Mouse (Mus musculus): Measurements from ENCODE around the gene Bpifa6. TPM values are rescaled to one million over a fixed set of nuclear protein-coding genes. Genes with fewer than 3 reads are reported as not detected.

Bpifa6 gene
- polyA plus RNA-seq, 1 experiment from 2014 or later, result not detected

DNA sequence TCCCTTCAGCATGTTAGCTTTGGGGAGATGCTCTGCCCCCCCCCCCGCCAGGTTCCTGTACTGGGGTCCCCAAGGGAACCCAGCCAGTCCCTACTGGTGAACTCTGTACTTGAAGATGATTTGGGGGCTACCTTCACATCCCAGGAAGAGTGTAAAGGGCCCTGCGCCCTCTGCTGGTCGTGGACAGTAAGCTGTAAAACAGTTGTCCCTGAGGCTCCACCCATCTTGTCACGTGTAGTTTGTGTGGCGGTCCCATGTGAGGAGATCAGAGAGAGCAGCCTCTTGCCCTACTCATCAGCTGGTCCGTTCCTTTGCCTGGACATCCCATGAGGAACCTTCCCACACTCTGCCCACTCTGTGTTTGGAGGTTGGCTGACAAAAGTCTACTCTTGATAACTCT, 20.9 kb upstream of the Bpifa6 start:
- Histone ChIP-seq H3K27ac (ENCODE audit: low read depth, low read length) (no peak overlapping the region), H3K27me3 (ENCODE audit: control insufficient read depth, insufficient read depth, low read length) (no peaks in the 10 kb centered on the region), H3K9me3 (ENCODE audit: control insufficient read depth, low read length) (no peaks in the 10 kb centered on the region), H3K4me2 (replicated peaks; ENCODE audit: low read depth, low read length) (peak overlapping the region; percentile 30; the same call in 1 of the 2 replicates), H3K4me3 (ENCODE audit: low read length) (no peak overlapping the region), H3K4me1 (ENCODE audit: control insufficient read depth, insufficient read depth, low read length) (no peaks in the 10 kb centered on the region), H3K9ac (ENCODE audit: low read depth, low read length) (no peak overlapping the region), H3K36me3 (ENCODE audit: control insufficient read depth, insufficient read depth, low read length) (no peaks in the 10 kb centered on the region)
- 0 out of 2 replicates have a peak, but pooled peaks have one; percentile 43 for ATAC-seq (ENCODE audit: low FRiP score, low TSS enrichment)
- 13% methylated on average over 6 of the region's 6 CpGs for WGBS

DNA sequence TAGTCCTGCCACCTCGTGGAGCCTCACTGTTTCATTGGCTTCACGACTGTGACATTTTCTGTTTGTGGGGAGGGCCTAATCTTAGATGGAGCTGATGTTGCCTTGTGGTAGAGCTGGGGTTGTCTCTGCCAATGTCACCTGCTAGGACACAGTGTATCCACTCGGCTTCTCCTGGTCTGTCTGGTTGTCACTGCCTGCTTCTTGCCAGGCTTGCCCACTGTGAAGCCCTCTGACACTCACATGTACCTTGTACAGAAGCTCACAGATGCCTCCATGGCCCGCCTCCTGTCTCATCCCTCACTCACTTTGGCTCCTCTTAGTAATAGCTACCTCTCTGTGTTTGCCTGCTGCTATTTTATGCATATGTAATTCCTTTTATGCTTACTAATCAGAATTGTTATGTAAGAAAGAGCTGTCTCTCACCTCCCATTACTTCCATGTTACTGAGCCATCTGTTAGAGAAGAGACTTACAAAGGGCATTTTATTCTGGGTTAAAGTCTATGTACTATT, 11.9 kb upstream of the Bpifa6 start:
- H3K9ac ChIP-seq (ENCODE audit: low read depth, low read length), result no peak overlapping the region
- H3K27ac ChIP-seq (ENCODE audit: low read depth, low read length), result no peak overlapping the region
- no peaks in the 10 kb centered on the region for H3K9me3 ChIP-seq (ENCODE audit: control insufficient read depth, low read length)
- no peak overlapping the region for H3K4me2 ChIP-seq (replicated peaks; ENCODE audit: low read depth, low read length)
- ATAC-seq (ENCODE audit: low FRiP score, low TSS enrichment), result no peak
- no peaks in the 10 kb centered on the region for H3K27me3 ChIP-seq (ENCODE audit: control insufficient read depth, insufficient read depth, low read length)
- 66% methylated on average over 4 of the region's 4 CpGs for WGBS
- no peaks in the 10 kb centered on the region for H3K36me3 ChIP-seq (ENCODE audit: control insufficient read depth, insufficient read depth, low read length)
- H3K4me3 ChIP-seq (ENCODE audit: low read length), result no peak overlapping the region
- no peaks in the 10 kb centered on the region for H3K4me1 ChIP-seq (ENCODE audit: control insufficient read depth, insufficient read depth, low read length)

DNA sequence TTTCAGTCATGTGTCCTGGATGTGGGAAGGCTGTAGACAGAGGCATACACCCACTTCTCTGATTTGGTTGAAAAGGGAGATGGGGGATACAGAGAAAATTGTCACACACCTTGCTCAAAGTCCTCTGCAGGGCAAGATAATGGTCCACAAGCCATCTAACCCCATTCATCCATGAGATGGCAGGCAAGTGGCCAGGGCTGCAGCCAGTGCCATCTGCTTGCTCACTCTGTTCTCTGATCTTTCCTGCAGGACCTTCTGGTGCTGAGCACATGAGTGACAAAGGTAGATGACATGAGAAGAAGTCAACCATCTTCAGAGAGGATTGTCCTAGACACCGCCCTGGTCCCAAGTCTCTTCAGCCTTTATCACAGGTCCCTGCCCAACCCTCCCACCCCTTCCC, 11.4 kb upstream of the Bpifa6 start:
- WGBS, result 88% methylated on average over 1 of the region's 1 CpGs
- H3K4me3 ChIP-seq (ENCODE audit: low read length), result no peak overlapping the region
- no peaks in the 10 kb centered on the region for H3K9me3 ChIP-seq (ENCODE audit: control insufficient read depth, low read length)
- no peak overlapping the region for H3K27ac ChIP-seq (ENCODE audit: low read depth, low read length)
- H3K9ac ChIP-seq (ENCODE audit: low read depth, low read length), result no peak overlapping the region
- H3K4me1 ChIP-seq (ENCODE audit: control insufficient read depth, insufficient read depth, low read length), result no peaks in the 10 kb centered on the region
- ATAC-seq (ENCODE audit: low FRiP score, low TSS enrichment), result no peak
- H3K36me3 ChIP-seq (ENCODE audit: control insufficient read depth, insufficient read depth, low read length), result no peaks in the 10 kb centered on the region
- H3K27me3 ChIP-seq (ENCODE audit: control insufficient read depth, insufficient read depth, low read length), result no peaks in the 10 kb centered on the region
- no peak overlapping the region for H3K4me2 ChIP-seq (replicated peaks; ENCODE audit: low read depth, low read length)

DNA sequence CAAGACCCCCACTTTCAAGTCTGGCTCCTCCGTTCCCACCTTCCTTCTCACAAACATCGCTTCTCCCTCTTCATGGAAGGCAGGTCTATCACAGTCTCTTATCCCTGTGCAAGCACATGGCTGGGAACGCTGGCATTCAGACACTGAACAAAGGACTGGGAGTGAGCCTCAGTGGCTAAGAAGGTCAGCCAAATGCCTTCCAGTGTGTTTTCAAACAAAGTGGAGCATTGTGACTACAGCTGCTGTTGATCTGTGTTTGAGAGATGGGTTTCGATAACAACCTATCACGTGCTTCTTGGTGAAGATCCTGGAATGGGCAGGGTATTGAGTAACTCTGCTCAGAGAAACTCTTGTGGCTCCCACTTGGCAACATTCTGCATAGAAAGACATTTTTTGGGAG, 4.5 kb upstream of the Bpifa6 start:
- Histone ChIP-seq H3K27me3 (ENCODE audit: control insufficient read depth, insufficient read depth, low read length) (no peaks in the 10 kb centered on the region), H3K4me2 (replicated peaks; ENCODE audit: low read depth, low read length) (no peak overlapping the region), H3K36me3 (ENCODE audit: control insufficient read depth, insufficient read depth, low read length) (no peaks in the 10 kb centered on the region), H3K9ac (ENCODE audit: low read depth, low read length) (no peak overlapping the region), H3K4me3 (ENCODE audit: low read length) (no peak overlapping the region), H3K4me1 (ENCODE audit: control insufficient read depth, insufficient read depth, low read length) (no peaks in the 10 kb centered on the region), H3K27ac (ENCODE audit: low read depth, low read length) (no peak overlapping the region), H3K9me3 (ENCODE audit: control insufficient read depth, low read length) (no peaks in the 10 kb centered on the region)
- WGBS, result 86% methylated on average over 5 of the region's 5 CpGs
- ATAC-seq (ENCODE audit: low FRiP score, low TSS enrichment), result no peak

DNA sequence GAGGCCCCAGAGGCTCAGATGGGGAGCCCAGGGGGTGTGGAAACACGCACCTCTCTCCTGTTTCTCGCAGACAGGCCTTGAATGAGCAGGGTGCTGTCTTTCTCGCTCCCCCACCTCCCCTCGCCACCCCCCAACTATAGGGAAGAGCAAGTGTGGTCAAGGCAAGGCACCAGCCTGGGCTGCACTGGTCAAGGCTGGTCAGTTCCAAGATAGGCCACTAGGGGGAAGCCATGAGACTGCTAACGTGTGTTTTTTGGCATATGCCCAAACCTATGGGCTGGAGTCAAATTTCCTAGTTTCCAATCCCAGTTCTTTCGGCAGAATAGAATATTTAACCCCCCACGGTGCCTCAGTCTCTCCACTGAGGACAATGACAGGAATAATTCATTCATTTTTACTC, 21.0 kb downstream of the Bpifa6 start:
- H3K4me2 ChIP-seq (replicated peaks; ENCODE audit: low read depth, low read length), result no peak overlapping the region
- ATAC-seq (ENCODE audit: low FRiP score, low TSS enrichment), result 0 out of 2 replicates have a peak, but pooled peaks have one; percentile 39
- no peaks in the 10 kb centered on the region for H3K9me3 ChIP-seq (ENCODE audit: control insufficient read depth, low read length)
- H3K9ac ChIP-seq (ENCODE audit: low read depth, low read length), result no peak overlapping the region
- H3K27me3 ChIP-seq (ENCODE audit: control insufficient read depth, insufficient read depth, low read length), result no peaks in the 10 kb centered on the region
- H3K4me3 ChIP-seq (ENCODE audit: low read length), result no peak overlapping the region
- no peak overlapping the region for H3K27ac ChIP-seq (ENCODE audit: low read depth, low read length)
- no peaks in the 10 kb centered on the region for H3K4me1 ChIP-seq (ENCODE audit: control insufficient read depth, insufficient read depth, low read length)
- H3K36me3 ChIP-seq (ENCODE audit: control insufficient read depth, insufficient read depth, low read length), result no peaks in the 10 kb centered on the region
- WGBS, result 10% methylated on average over 7 of the region's 7 CpGs

DNA sequence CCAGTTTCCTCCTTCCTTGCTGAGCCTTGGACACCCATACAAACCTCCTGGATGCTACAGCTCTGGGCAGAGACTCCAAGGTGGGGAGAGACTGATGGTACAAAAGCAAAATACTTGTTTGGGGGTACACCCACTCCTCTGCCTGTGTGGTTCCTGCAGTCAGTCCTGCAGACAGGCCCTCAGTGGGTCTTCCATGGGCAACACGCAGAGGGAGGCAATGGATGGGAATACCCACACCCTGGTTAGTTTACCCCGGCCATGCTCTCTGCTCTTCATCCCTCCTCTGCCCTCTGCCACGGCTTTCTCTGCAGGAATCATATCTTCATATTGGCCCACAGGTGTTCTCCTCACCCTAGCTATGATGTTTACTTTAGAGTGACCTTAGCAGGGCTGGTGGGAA, 25.8 kb downstream of the Bpifa6 start:
- ATAC-seq (ENCODE audit: low FRiP score, low TSS enrichment), result no peak
- no peak overlapping the region for H3K4me3 ChIP-seq (ENCODE audit: low read length)
- no peaks in the 10 kb centered on the region for H3K27me3 ChIP-seq (ENCODE audit: control insufficient read depth, insufficient read depth, low read length)
- H3K36me3 ChIP-seq (ENCODE audit: control insufficient read depth, insufficient read depth, low read length), result no peaks in the 10 kb centered on the region
- no peak overlapping the region for H3K4me2 ChIP-seq (replicated peaks; ENCODE audit: low read depth, low read length)
- 82% methylated on average over 3 of the region's 3 CpGs for WGBS
- H3K27ac ChIP-seq (ENCODE audit: low read depth, low read length), result no peak overlapping the region
- no peak overlapping the region for H3K9ac ChIP-seq (ENCODE audit: low read depth, low read length)
- no peaks in the 10 kb centered on the region for H3K9me3 ChIP-seq (ENCODE audit: control insufficient read depth, low read length)
- no peaks in the 10 kb centered on the region for H3K4me1 ChIP-seq (ENCODE audit: control insufficient read depth, insufficient read depth, low read length)

DNA sequence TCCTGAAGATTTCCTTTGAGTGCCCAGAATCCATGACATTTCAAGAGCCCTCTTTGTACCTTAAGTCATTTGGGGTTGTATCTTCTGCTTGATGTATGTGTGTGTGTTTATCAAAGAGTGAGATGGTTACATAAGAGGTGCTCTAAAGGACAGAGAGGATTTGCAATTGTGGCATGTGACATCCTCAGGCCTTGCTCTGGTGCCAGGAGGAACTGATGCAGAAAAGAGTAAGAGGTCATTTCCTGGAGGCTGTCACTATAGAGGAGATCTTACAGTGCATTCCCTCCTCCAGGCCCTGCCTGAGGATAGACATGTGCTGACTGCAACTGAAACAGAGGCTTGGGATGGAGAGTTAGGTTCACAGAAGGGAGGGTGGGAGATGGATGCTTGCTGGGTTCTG, 26.3 kb downstream of the Bpifa6 start:
- Histone ChIP-seq H3K36me3 (ENCODE audit: control insufficient read depth, insufficient read depth, low read length) (no peaks in the 10 kb centered on the region), H3K9me3 (ENCODE audit: control insufficient read depth, low read length) (no peaks in the 10 kb centered on the region), H3K4me3 (ENCODE audit: low read length) (no peak overlapping the region), H3K4me1 (ENCODE audit: control insufficient read depth, insufficient read depth, low read length) (no peaks in the 10 kb centered on the region), H3K9ac (ENCODE audit: low read depth, low read length) (no peak overlapping the region), H3K27ac (ENCODE audit: low read depth, low read length) (no peak overlapping the region), H3K4me2 (replicated peaks; ENCODE audit: low read depth, low read length) (no peak overlapping the region), H3K27me3 (ENCODE audit: control insufficient read depth, insufficient read depth, low read length) (no peaks in the 10 kb centered on the region)
- ATAC-seq (ENCODE audit: low FRiP score, low TSS enrichment), result no peak

DNA sequence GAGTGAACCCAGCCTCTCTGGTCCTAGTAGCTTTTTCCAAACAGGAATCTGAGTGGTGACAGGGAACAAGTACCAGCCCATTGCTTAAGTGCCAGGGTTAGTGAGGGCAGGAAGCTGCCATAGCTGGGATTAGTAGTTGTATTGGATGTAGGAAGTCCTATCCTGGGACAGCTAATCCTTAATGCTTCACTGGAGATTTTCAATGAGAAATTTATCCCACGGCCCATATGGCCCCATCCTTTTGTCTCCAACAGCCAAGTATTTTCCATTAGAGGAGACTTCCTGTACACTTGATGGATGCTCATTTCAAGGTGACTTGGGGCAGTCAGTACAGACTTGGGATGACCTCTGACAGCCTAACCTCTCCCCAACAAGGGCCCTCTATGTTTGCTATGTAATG, 29.7 kb downstream of the Bpifa6 start:
- WGBS, result 65% methylated on average over 1 of the region's 1 CpGs
- Histone ChIP-seq H3K4me1 (ENCODE audit: control insufficient read depth, insufficient read depth, low read length) (no peaks in the 10 kb centered on the region), H3K27ac (ENCODE audit: low read depth, low read length) (no peak overlapping the region), H3K4me2 (replicated peaks; ENCODE audit: low read depth, low read length) (no peak overlapping the region), H3K4me3 (ENCODE audit: low read length) (no peak overlapping the region), H3K27me3 (ENCODE audit: control insufficient read depth, insufficient read depth, low read length) (no peaks in the 10 kb centered on the region), H3K9ac (ENCODE audit: low read depth, low read length) (no peak overlapping the region), H3K9me3 (ENCODE audit: control insufficient read depth, low read length) (no peaks in the 10 kb centered on the region), H3K36me3 (ENCODE audit: control insufficient read depth, insufficient read depth, low read length) (no peaks in the 10 kb centered on the region)
- ATAC-seq (ENCODE audit: low FRiP score, low TSS enrichment), result no peak

DNA sequence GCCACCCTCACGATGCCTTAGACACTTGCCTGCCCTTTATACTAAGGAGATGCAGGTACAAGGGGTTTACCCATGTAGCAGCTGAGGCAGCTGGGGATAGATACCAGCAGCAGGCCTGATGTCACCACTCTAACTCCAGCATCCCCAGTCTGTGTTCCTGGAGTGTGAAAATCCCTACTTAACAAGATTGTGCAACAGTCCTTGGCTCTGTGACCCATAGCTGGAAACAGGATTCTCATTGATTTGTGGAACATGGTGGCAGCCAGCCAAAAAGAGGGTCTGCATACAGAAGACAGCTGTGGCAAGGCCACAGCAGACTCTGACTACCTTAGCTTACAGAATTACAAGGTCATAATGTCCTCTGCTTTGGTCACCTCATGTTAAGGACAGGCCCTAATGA, 30.3 kb downstream of the Bpifa6 start:
- Histone ChIP-seq H3K4me1 (ENCODE audit: control insufficient read depth, insufficient read depth, low read length) (no peaks in the 10 kb centered on the region), H3K27ac (ENCODE audit: low read depth, low read length) (no peak overlapping the region), H3K9me3 (ENCODE audit: control insufficient read depth, low read length) (no peaks in the 10 kb centered on the region), H3K27me3 (ENCODE audit: control insufficient read depth, insufficient read depth, low read length) (no peaks in the 10 kb centered on the region), H3K4me3 (ENCODE audit: low read length) (no peak overlapping the region), H3K9ac (ENCODE audit: low read depth, low read length) (no peak overlapping the region), H3K36me3 (ENCODE audit: control insufficient read depth, insufficient read depth, low read length) (no peaks in the 10 kb centered on the region), H3K4me2 (replicated peaks; ENCODE audit: low read depth, low read length) (no peak overlapping the region)
- WGBS, result 93% methylated on average over 1 of the region's 1 CpGs
- no peak for ATAC-seq (ENCODE audit: low FRiP score, low TSS enrichment)

Measured in kidney, embryonic 14.5 days (tissue).